Mouse (Mus musculus) left cerebral cortex, postnatal 36 days (tissue): ENCODE results near the gene Vmn1r40. TPM values are rescaled to one million over a fixed set of nuclear protein-coding genes. Genes with fewer than 3 reads are reported as not detected.

Source experiments
- DNase-seq, 2 experiments: peaks; one replicate each; pipeline ENCODE4 v3.0.0; 2021 to 2022; ENCODE audit warnings: low spot score in 2 of 2, mixed read lengths in 1 of 2
- intact Hi-C: fragments of 180-260 bp; cut with DNase I; formaldehyde crosslinking; loops from one replicate; pipeline ENCODE4 v1.15.1; 2025
- total RNA-seq, 2 experiments: library from RNA; stranded (reverse); gene quantifications; 2 replicates each; pipeline ENCODE4 v1.2.3; 2021

Vmn1r40 gene
- not detected for total RNA-seq

DNA sequence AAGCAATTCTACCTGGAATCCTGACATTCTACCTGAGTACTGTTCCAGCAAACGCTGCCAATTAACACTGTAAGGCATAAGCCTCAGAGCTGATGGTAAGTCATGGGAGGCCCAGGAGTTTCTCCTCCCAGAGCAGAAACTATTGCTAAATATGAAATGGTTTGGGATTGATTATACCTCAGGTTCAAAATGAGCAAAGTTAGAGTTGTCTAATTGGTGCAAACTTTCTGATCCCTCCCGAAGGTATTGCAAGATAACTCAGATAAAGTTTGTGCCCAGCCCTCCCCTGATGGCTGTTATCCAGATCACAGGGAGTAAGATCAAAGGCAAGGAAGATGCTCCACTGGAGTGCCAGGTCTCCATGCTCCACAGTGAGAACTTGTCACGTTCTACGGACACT, at the start of gene Vmn1r40:
Gene Vmn1r40 (plus strand): TSS at position 301 of the 400 bp plus-strand sequence.
- DNase-seq: no peak
- intact Hi-C loops: no loop called here

GRCm38 (mm10) chr6:89658342-89658741, 49.0 kb upstream of the Vmn1r40 start:
- intact Hi-C loops: no loop called here
- no peak for DNase-seq

DNA sequence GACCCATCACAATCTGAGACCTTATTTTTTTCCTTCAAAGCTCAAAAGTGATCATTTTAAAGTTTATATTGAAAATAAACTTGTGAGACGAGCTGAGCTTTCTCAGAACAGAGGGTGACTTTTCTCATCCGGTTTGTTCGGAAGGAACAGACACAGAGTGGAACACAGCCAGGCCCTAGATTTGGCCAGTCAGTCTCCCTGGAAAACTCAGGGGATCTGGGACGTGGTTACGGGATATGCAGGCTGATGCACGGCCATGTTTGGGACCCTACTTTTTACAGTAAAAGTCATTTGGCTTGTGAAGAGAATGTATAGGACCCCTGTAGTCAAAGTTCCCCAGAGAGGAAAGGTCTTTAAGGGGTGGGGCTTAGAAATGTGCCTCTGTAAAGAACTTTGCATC, 48.4 kb upstream of the Vmn1r40 start:
- intact Hi-C loops: no loop called here
- no peak for DNase-seq

DNA sequence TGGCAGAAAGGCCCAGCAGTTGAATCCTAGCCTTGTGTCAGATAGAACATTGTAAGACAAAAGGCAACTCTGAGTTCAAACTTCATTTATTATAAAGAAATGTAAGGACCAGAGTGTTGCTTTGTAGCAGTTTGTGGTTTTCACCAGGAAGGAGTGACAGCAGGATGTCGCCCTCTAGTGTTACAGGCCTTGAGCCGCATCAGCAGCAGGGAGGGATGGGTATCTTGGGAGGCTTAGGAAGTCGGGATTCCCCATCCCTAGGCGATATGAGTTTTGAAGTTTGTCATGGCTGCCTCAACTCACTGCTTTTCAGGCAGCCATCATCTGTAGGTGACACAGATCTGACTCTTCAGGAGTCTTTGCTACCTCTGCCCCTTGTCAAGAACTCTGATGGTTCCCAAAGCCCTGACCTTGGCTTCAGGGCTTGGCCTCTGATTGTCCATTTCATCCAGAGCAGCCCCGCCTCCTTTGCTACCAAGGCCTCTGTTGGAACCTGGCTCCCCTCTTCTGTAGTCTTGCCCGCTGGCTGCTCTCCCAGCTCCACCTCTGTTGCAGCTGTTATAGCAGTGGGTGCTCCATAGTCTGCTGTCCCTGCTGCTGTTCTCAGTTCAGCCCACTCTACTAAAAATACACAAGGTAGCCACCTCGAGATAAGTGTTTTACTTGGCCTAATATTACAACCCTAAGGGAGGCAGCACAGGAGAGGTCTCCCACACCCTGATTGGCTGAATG, 47.5 kb upstream of the Vmn1r40 start:
- intact Hi-C loops: no loop called here
- DNase-seq: peak; percentile 21 to 38

DNA sequence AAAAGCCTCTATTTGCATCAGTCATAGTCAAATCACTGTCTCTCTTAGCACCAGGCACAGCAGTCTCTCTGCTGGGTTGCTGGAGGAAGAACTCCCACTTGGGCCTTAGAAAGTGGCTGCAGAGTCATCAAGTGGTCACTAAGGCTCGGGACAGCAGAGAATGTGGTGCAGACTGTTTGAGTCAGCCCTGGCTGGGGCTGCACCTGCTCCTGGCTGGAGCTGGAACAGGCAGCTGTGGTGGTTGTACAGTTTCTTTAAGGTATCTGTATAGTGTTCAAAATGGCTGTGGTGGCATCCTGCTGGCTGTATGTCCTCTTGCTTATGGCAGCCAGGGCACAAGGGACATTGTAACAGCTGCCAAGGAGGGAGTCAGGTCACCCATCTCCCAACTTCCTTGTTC, 46.9 kb upstream of the Vmn1r40 start:
- no peak for DNase-seq
- intact Hi-C loops: no loop called here

GRCm38 (mm10) chr6:89662521-89662920, 44.8 kb upstream of the Vmn1r40 start:
- no peak for DNase-seq
- intact Hi-C loops: no loop called here

- intact Hi-C loops: no loop called here
- DNase-seq: no peak
Measured at GRCm38 (mm10) chr6:89665155-89665554, 42.2 kb upstream of the Vmn1r40 start.

- DNase-seq: peak in 1 of 2 experiments; percentile 1
- intact Hi-C loops: no loop called here
Measured at GRCm38 (mm10) chr6:89665667-89666066, 41.7 kb upstream of the Vmn1r40 start.

DNA sequence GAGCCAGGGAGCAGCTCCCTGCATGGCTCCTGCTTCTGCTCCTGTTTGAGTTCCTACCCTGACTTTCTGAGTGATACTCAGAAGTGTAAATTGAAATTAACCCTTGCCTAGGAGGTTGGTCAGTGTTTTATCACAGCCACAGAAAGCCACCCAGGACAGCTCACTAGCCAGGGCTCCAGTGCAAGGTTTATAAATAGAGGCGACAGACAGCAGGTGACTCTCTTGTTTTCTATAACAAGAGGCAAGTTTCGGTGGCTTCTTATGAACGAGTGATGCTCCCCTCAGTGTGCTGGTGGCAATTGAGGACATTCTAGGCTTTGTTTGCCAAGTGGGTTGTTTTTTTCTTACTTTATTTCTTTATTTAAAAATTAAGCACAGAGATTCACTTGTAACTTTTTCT, 40.4 kb upstream of the Vmn1r40 start:
- DNase-seq: no peak
- intact Hi-C loops: no loop called here

DNA sequence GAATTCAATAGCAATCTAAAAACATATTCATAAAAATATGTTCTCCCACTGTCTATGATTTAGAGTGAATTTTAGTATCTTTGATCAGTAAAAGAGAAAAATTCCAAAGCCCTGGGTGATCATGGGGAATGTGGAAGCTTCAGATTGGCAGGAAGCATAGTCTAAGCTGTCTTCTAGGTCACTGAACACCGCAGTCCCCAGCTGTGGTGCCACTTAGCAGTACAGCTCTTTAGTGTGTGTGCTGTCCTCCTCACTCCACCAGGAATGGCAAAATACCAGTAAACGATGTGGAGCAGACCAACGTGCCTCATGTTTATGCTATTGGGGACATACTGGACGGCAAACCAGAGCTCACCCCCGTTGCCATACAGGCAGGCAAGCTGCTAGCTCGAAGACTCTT, 37.8 kb upstream of the Vmn1r40 start:
- intact Hi-C loops: no loop called here
- peak in 1 of 2 experiments; percentile 1 for DNase-seq

GRCm38 (mm10) chr6:89671431-89671830, 35.9 kb upstream of the Vmn1r40 start:
- DNase-seq: no peak
- intact Hi-C loops: loop anchor here (10.0 kb wide), 1 partner anchor 753 kb away; the partner anchor contains the start of gene Cfap100

GRCm38 (mm10) chr6:89672641-89673040, 34.7 kb upstream of the Vmn1r40 start:
- intact Hi-C loops: loop anchor here (10.0 kb wide), 1 partner anchor 752 kb away; the partner anchor contains the start of gene Cfap100

GRCm38 (mm10) chr6:89673135-89673780, 34.1 kb upstream of the Vmn1r40 start:
- intact Hi-C loops: loop anchor here (10.0 kb wide), 1 partner anchor 752 kb away; the partner anchor contains the start of gene Cfap100
- no peak for DNase-seq

More at GRCm38 (mm10) chr6:89672641-89673040, 34.7 kb upstream of the Vmn1r40 start:
- no peak for DNase-seq

DNA sequence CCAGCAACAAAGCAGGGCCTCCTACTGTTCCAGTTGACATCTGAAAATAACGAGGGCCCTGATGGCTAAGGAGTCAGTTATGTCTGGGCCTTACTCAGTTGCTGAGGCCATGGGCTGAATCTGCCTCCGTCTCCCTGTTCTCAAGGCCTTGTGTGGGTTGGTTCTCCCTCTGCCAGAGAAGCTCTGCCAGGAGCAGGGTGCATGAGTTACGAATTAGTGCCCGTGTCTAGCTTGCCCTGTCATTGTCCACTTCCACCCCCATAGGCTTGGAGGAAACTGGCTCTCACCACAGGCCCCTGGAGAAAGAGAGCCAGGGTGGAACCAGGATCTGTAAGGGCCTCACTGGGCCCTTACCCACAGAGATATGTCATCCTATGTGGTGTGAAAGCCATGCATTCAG, 28.8 kb upstream of the Vmn1r40 start:
- no peak for DNase-seq
- intact Hi-C loops: loop anchor here (10.0 kb wide), 1 partner anchor 746 kb away; the partner anchor contains the start of gene Cfap100

DNA sequence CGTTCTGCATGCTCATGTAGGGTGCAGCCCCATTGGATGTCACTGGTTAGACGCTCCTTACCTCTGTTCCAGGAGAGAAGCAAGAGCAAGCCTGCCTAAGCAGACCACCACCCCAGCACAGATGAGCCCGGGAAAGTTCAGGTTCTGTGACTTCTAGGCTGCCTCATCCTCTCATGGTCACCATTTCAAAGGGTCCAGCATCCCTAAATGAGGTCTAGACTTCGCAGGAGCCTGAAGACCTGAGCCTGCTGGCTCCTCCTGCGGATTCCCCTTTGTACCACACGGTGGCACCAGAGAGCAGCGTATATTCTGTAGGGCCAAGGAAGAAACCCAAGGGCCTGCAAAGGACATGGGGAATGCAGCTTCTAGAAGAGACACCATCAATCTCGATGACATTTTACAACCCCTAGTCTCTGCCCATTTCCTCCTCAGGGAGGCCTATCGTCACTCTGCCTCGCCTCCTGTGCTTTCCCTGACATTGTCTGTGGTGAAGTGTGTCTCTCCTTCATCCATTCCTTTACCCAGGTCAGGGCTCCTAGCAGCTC, 28.0 kb upstream of the Vmn1r40 start:
- DNase-seq: peak; percentile 57 to 68
- intact Hi-C loops: loop anchor here (1.0 to 10.0 kb wide), 2 partner anchors 648 to 745 kb away; partner anchors contain the start of gene Cfap100

DNA sequence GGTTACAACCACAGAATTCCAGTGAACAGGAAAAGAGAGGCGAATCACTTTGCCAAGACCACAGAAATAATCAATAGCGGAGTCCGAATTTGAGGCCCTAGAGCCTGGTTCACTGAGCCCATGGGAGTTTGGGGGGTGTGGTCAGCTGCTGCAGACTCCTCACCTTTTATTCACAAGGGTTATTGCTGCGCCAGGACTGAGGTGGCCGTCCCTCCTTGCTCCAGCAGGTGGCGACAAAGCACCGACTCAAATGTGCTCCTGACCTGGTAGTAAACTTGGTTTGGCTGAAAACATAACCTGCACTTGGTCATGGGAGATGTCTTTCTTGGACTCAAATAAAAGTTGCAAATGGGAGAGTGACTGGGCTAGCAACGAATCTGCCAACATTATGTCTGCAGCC, 27.2 kb upstream of the Vmn1r40 start:
- intact Hi-C loops: no loop called here
- peak; percentile 71 for DNase-seq

DNA sequence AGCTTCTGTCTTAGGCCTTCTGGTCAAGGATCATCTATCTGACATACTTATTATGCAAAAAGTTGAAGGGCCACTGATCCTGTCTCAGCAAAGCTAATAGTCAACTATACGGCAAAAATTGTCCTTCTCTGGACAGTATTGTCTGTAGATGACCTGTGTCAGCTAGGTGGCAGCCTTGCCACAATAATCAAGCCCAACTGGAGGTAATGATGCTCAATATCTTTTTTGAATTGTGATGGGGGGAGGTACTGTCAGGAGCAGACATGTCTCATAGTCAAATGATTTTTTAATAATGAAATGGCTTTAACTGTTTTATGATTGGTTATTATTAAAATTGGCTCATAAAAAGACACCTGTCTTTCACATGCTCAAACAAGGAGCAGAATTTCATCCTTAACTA, 23.1 kb upstream of the Vmn1r40 start:
- DNase-seq: no peak
- intact Hi-C loops: no loop called here

- DNase-seq: no peak
- intact Hi-C loops: no loop called here
Measured at GRCm38 (mm10) chr6:89687100-89687499, 20.2 kb upstream of the Vmn1r40 start.

DNA sequence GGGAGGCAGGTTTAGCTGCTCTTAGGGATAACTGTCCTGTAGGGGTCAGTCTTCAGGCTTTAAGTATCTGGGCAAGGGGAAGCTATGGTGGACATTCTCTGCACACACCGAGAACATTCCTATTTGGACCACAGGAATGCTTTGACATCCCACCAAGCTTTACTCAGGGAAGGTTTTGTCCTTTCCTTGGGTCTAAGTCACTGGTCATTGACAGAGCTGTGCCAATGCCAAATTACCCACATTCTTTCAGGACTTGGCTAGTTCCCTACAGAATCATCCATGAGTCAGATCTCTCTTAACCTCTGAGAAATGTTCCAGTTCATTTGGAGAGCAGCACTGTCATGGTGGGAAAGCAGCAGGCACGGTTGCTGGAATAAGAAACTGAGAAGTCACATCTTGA, 716 bp upstream of the Vmn1r40 start:
- intact Hi-C loops: no loop called here
- DNase-seq: no peak

DNA sequence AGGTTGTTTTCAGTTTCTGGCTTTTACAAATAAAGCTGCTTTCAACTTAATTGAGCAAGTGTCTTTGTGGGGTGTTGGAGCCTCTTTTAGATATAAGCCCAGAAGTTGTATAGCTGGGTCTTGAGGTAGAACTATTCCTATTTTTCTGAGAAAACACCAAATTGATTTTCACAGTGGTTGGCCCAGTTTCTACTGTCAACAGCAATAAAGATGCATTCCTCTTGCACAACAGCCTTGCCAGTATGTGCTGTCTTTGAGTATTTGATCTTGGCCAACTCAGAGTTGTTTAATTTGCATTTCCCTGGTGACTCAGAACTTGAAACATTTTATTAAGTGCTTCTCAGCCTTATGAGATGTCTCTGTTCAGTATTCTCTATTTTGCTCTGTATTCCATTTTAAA, 10.7 kb downstream of the Vmn1r40 start:
- DNase-seq: no peak
- intact Hi-C loops: no loop called here

GRCm38 (mm10) chr6:89740466-89740865, 33.1 kb downstream of the Vmn1r40 start, which contains the start of gene Vmn1r41:
Gene Vmn1r41, plus strand, starts transcription at chr6:89740766.
- intact Hi-C loops: no loop called here
- no peak for DNase-seq
